Mouse (Mus musculus): ENCODE measurements around the gene Rgl1. TPM values are rescaled to one million over a fixed set of nuclear protein-coding genes. Genes with fewer than 3 reads are reported as not detected.

Rgl1 gene
- 0.21 TPM for polyA plus RNA-seq (2017; shearing (Covaris generic))

DNA sequence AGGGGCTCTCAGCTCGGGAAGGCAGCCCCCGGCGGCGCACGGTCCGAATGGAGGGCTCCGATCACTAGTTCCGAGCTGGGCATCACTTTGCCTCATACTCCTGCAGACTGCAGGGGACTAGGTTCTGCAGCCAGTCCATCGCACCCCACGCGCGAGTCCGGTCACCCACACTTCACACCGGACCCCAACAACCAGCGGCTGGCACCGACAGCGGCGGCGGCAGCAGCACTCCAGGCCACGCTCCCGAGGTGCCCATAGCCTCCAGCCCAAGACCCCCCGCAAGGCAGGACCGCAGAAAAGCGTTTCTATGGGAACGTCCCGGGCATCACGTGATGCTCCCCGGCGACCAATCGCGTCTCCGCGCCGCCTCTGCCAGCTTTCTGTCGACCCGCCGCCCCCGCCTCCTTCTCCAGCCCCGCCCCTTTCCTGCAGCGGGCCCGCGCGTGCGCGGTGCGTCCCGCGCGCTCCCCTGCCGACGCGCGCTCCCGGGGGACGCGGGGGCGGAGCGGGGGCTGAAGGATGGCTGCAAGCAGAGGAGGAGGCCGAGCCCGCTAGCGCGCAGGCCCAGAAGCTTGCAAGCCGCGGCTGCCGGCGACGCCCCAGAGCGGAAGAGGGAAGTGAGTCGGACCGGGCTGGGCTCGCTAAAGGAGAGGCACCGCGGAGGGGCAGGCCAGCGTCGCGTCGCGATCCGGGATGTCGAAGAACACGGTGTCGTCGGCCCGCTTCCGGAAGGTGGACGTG, at the start of gene Rgl1, which contains the start of gene Arpc5:
TSS of gene Rgl1 (minus strand) at position 320 of the 741 bp plus-strand sequence.
TSS of gene Arpc5 (plus strand) at position 511 of the 741 bp plus-strand sequence.

DNA sequence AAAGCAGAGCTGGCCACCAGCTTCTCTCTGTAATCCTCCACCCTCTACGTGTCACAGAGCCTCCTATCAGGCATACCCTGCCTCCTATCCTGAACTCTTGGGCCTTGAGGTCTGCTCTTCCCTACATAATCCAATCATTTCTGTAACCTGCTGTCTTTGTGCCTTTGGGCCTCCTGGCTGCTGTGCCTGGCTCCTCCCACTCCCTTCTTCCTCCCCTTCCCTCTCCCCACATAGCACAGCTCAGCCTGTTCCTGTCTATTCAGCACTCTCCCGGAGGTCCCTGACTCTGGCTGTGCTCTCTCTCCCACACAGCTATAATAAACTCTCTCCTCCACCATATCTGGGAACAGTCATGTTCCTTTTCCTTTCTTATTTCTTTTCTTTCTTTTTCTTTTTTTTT, 33.7 kb upstream of the Rgl1 start, which contains the start of gene Ncf2:
TSS of gene Ncf2 (plus strand) at position 298 of the 400 bp plus-strand sequence.

DNA sequence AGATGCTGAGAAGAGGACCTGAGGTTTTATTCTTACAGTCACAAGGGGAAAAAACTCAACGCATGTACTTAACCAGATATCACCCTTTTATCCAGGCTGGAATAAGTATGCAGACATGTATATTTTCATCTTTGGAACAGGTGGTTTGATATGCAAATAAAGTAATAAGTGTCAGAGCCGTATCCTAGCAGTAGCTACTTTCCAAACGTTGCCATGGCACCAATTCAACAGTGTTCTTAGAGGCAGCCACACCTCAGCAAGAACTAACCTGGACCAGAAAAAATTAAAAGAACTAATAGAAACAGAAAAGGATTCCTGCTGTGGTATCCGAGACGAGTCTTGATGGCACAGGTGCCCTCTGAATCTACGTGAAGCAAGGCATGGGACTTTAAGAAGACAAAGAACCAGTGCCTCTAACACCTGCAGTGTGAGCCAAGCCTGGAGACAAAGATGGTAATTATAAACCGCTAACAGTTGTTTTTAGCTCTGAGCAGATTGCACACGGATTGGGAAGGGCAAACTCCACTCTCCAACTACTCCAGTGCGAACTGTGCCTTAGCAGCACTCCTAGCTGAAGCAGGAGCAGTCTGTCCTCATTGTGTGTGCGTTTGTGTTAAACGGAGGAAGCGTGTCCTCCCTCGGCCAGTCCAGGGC, 15.7 kb downstream of the Rgl1 start, which contains the start of gene Apobec4:
TSS of gene Apobec4 (plus strand) at position 240 of the 654 bp plus-strand sequence.

Other genes starting within 250 kb of the Rgl1 start
- gene Apobec4, start 15.8 kb downstream of the Rgl1 start, polyA plus RNA-seq (2017; shearing (Covaris generic)), result not detected
- gene Arpc5, start 191 bp upstream of the Rgl1 start, polyA plus RNA-seq (2017; shearing (Covaris generic)), result 537 TPM
- gene Ncf2, start 33.8 kb upstream of the Rgl1 start, polyA plus RNA-seq (2017; shearing (Covaris generic)), result 0.92 TPM
- 50.1 TPM for gene Smg7, start 136.3 kb upstream of the Rgl1 start, polyA plus RNA-seq (2017; shearing (Covaris generic))
- gene Nmnat2, start 188.6 kb upstream of the Rgl1 start, polyA plus RNA-seq (2017; shearing (Covaris generic)), result 8.7 TPM